Mouse (Mus musculus) forebrain, postnatal 0 days (tissue): ENCODE measurements around the gene Dcaf5. TPM values are rescaled to one million over a fixed set of nuclear protein-coding genes. Genes with fewer than 3 reads are reported as not detected.

Experiments used
- ATAC-seq: fragments of 200-750 bp; cut with Nextera tagmentation; 2 replicates; pipeline ENCODE4 v1.8.0; 2017; ENCODE audit warnings: mild to moderate bottlenecking, moderate library complexity
- DNase-seq: peaks from one replicate; pipeline ENCODE4 v3.0.0-alpha.2; 2015
- H3K27ac ChIP-seq: fragments of 300-500 bp; sonication (generic); 2 replicates; pipeline ENCODE4 v1.5.1; 2014; ENCODE audit warnings: low read depth, mild to moderate bottlenecking, antibody characterized with exemption, low read length, moderate library complexity, mixed read lengths
- H3K27me3 ChIP-seq: fragments of 300-500 bp; sonication (generic); 2 replicates; pipeline ENCODE4 v1.6.1; 2014; ENCODE audit warnings: mild to moderate bottlenecking, low read length, mixed read lengths; ENCODE audit not compliant: insufficient read depth
- H3K36me3 ChIP-seq: fragments of 300-500 bp; sonication (generic); 2 replicates; pipeline ENCODE4 v1.6.1; 2014; ENCODE audit warnings: mild to moderate bottlenecking, moderate library complexity; ENCODE audit not compliant: insufficient read depth
- H3K4me1 ChIP-seq: fragments of 300-500 bp; sonication (generic); 2 replicates; pipeline ENCODE4 v1.6.1; 2014; ENCODE audit warnings: antibody characterized with exemption; ENCODE audit not compliant: insufficient read depth
- H3K4me2 ChIP-seq: fragments of 300-500 bp; sonication (generic); 2 replicates; pipeline ENCODE4 v1.6.1; 2014; ENCODE audit warnings: low read depth, mild to moderate bottlenecking, moderate library complexity
- H3K4me3 ChIP-seq: fragments of 300-500 bp; sonication (generic); 2 replicates; pipeline ENCODE4 v1.5.1; 2014; ENCODE audit warnings: low read depth, low read length, mixed read lengths
- H3K9ac ChIP-seq: fragments of 300-500 bp; sonication (generic); 2 replicates; pipeline ENCODE4 v1.6.1; 2014; ENCODE audit warnings: mild to moderate bottlenecking
- H3K9me3 ChIP-seq: fragments of 300-500 bp; sonication (generic); 2 replicates; pipeline ENCODE4 v1.6.1; 2016; ENCODE audit warnings: low read length
- CTCF ChIP-seq: sonication (generic); IDR thresholded peaks from 2 replicates; pipeline ENCODE4 v1.5.1; 2016; ENCODE audit warnings: antibody characterized with exemption, control low read depth, low read depth
- WGBS: fragments of 180-500 bp; shearing (Covaris S2); extraction: QIAGEN DNeasy Blood & Tissue Kit; methylation state at CpG from one replicate; pipeline ENCODE4 v1.1.7; 2014; 5-methylcytosine and 5-hydroxymethylcytosine counted together
- microRNA-seq, 2 experiments: library from miRNA; unstranded; fragments of <30 nt; microRNA quantifications; one replicate each; pipeline ENCODE4; 2016
- polyA plus RNA-seq: library from polyadenylated mRNA; unstranded; fragments of >200 nt; fragmentation: Nextera tagmentation; extraction: Ambion mirVana; gene quantifications from 2 replicates; pipeline ENCODE4 v1.2.1, GENCODE M21; 2015
- total RNA-seq: library from RNA; depleted of rRNA; stranded (reverse); fragments of >200 nt; gene quantifications from 2 replicates; pipeline ENCODE4 v1.2.3, GENCODE M21; 2014; rRNA removed

The Dcaf5 gene
- total and polyA plus RNA-seq, 2 experiments from 2014 or later, result 16.8 to 59.6 TPM

DNA sequence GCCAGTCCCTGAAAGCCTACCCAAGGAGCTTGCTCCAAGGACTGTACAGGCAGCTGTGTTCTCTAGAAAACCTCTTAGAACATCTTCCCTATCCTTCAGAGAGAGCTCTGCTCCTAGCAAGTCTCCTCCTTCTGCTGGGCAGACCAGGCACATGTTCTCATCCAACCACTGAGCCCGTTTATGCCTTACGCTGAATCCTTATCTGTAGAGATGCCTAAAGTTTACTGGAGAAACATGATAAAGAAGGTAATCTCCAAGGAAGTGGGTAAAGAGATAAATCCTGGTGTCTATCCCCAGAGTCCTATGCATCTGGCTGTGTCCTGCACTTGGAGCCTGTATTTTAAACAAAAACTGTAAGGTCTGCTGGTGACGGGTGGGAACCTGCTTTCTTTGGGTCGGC lies 145.9 kb downstream of the Dcaf5 start:
- TF ChIP-seq CTCF, result no peak
- Histone ChIP-seq H3K4me3 (no peak overlapping the region), H3K36me3 (no peaks in the 10 kb centered on the region), H3K9me3 (no peaks in the 10 kb centered on the region), H3K4me2 (no peak overlapping the region), H3K9ac (no peak overlapping the region), H3K27me3 (no peaks in the 10 kb centered on the region), H3K4me1 (no peaks in the 10 kb centered on the region), H3K27ac (no peak overlapping the region)
- WGBS, result 94% methylated on average over 4 of the region's 4 CpGs
- ATAC-seq (no peak), DNase-seq (no peak)

- WGBS, result 80% methylated on average over 3 of the region's 3 CpGs
Observed at GRCm38 (mm10) chr12:80289722-80290121, 146.7 kb downstream of the Dcaf5 start.

GRCm38 (mm10) chr12:80285890-80286289 lies 150.5 kb downstream of the Dcaf5 start:
- H3K4me3 ChIP-seq, result no peak overlapping the region

More at GRCm38 (mm10) chr12:80289722-80290121, 146.7 kb downstream of the Dcaf5 start:
- Histone ChIP-seq H3K27ac (no peak overlapping the region), H3K4me1 (no peaks in the 10 kb centered on the region), H3K4me3 (no peak overlapping the region), H3K9ac (no peak overlapping the region), H3K27me3 (no peaks in the 10 kb centered on the region), H3K36me3 (no peaks in the 10 kb centered on the region), H3K4me2 (no peak overlapping the region), H3K9me3 (no peaks in the 10 kb centered on the region)
- TF ChIP-seq CTCF, result no peak
- DNase-seq (no peak), ATAC-seq (no peak)

More at GRCm38 (mm10) chr12:80285890-80286289, 150.5 kb downstream of the Dcaf5 start:
- ATAC-seq, result no peak
- Histone ChIP-seq H3K36me3 (no peaks in the 10 kb centered on the region), H3K4me1 (no peaks in the 10 kb centered on the region), H3K9me3 (no peaks in the 10 kb centered on the region), H3K4me2 (no peak overlapping the region), H3K27me3 (no peaks in the 10 kb centered on the region), H3K27ac (no peak overlapping the region), H3K9ac (no peak overlapping the region)
- WGBS, result 49% methylated on average over 5 of the region's 5 CpGs
- TF ChIP-seq CTCF, result no peak
- DNase-seq, result no peak

Small RNA genes within 50 kb of the gene (microRNA-seq; reads per million reads assigned to microRNA genes)
- gene Mir1843a, result 110 to 124 reads per million in 2 experiments

Other genes starting within 250 kb of the Dcaf5 start
- gene Actn1, start 176.2 kb downstream of the Dcaf5 start, total RNA-seq, result 15.4 and 19.1 TPM in 2 replicates
- gene Actn1, start 176.2 kb downstream of the Dcaf5 start, polyA plus RNA-seq, result 4.9 and 6.7 TPM in 2 replicates
- gene Exd2, start 26.5 kb upstream of the Dcaf5 start, total RNA-seq, result 35.4 and 42.0 TPM in 2 replicates
- gene Exd2, start 26.5 kb upstream of the Dcaf5 start, polyA plus RNA-seq, result 27.3 and 32.2 TPM in 2 replicates
- gene Galnt16, start 81.7 kb upstream of the Dcaf5 start, total RNA-seq, result 44.1 and 65.1 TPM in 2 replicates
- 19.3 and 28.2 TPM in 2 replicates for gene Galnt16, start 81.7 kb upstream of the Dcaf5 start, polyA plus RNA-seq
- 14.0 and 19.4 TPM in 2 replicates for gene Slc39a9, start 207.3 kb upstream of the Dcaf5 start, total RNA-seq
- gene Slc39a9, start 207.3 kb upstream of the Dcaf5 start, polyA plus RNA-seq, result 15.0 and 20.7 TPM in 2 replicates
- 85.6 and 106 TPM in 2 replicates for gene Erh, start 207.7 kb upstream of the Dcaf5 start, total RNA-seq
- 285 and 329 TPM in 2 replicates for gene Erh, start 207.7 kb upstream of the Dcaf5 start, polyA plus RNA-seq